Mouse (Mus musculus) B cell, adult (primary cell): ENCODE measurements around the gene Arxes1. TPM values are rescaled to one million over a fixed set of nuclear protein-coding genes. Genes with fewer than 3 reads are reported as not detected.

Source experiments
- total RNA-seq: library from RNA; stranded (reverse); gene quantifications from 4 replicates; pipeline ENCODE4 v1.2.4, GENCODE M21; 2023; ENCODE audit not compliant: inconsistent age

Arxes1 gene
- 0.45 TPM in 1 of 4 replicates, not detected in the others for total RNA-seq

DNA sequence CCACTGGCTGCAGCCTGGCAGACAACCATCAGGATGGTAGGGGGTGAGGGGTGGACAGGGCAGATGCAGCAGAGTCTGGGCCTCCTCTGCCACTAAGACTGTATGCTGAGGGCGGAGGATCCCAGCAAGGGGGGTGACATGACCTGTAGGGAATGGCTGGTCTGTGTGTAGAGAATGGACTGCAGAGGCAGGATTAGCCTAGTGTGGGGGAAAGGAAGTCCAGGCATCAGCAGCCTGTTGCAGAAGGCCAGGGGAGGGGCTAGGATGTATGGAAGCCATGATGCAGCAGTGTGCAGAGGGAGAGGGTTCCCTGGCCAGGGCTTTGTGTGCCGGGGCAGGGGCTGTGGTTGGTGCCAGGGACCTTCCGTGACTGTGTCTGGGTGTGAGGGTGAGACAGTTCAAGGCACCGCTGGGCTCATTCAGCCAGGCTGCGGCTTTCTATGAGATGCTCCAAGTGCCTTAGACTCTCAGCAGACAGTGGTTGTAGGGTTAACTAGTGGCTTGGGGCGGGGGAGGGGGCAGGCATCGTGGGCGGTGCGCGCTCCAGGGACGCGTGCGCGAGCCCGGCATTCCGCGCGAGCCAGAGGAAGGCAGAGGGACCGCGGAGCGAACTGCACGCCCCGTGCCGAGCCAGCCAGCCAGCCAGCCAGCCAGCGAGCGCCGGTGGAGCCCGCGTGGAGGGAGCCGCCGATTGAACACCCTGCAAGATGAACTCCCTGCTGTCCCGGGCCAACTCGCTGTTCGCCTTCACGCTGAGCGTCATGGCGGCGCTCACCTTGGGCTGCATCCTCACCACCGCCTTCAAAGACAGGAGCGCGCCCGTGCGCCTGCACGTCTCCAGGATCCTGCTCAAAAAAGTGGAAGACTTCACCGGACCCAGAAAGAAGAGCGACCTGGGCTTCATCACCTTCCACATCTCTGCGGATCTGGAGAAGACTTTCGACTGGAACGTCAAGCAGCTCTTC lies at the start of gene Arxes1:
TSS of gene Arxes1 (plus strand) at position 569 of the 965 bp plus-strand sequence.

DNA sequence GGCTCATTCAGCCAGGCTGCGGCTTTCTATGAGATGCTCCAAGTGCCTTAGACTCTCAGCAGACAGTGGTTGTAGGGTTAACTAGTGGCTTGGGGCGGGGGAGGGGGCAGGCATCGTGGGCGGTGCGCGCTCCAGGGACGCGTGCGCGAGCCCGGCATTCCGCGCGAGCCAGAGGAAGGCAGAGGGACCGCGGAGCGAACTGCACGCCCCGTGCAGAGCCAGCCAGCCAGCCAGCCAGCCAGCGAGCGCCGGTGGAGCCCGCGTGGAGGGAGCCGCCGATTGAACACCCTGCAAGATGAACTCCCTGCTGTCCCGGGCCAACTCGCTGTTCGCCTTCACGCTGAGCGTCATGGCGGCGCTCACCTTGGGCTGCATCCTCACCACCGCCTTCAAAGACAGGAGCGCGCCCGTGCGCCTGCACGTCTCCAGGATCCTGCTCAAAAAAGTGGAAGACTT lies 39.5 kb upstream of the Arxes1 start, which contains the start of gene Arxes2:
TSS of gene Arxes2 (plus strand) at position 161 of the 456 bp plus-strand sequence.

DNA sequence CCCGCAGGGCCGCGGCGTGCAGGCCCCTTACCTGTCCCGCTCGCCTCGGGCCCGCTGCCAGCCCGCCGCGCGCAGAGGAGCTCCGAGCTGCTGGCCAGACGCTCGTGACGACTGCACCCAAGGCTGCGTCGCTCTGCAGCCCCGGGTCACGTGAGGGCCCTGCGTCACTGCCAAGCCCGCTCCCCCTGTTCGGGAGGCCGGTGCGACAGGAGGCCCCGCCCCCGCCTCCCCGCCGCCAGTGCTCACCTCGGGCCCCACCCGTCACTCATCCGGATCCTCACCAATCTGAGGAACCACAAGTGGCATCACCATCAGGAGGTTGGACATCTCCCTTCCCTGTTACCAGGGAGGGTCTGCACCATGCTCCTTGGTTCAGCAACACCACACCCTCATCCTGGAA lies 34.9 kb downstream of the Arxes1 start, which contains the start of gene Bex2:
TSS of gene Bex2 (minus strand) at position 217 of the 400 bp plus-strand sequence.

Other genes with a start within 250 kb of the Arxes1 start
- 11.2 to 13.6 TPM (median 12.3 TPM) in 4 replicates for gene Bhlhb9, start 235.8 kb upstream of the Arxes1 start, total RNA-seq
- gene Gprasp2, start 194.3 kb upstream of the Arxes1 start, total RNA-seq, result 7.7 to 13.8 TPM (median 11.8 TPM) in 4 replicates
- gene Arxes2, start 39.5 kb upstream of the Arxes1 start, total RNA-seq, result 0.33 to 0.64 TPM in 2 of 4 replicates, not detected in the others
- gene Bex2, start 34.9 kb downstream of the Arxes1 start, total RNA-seq, result 0.60 to 0.64 TPM in 2 of 4 replicates, not detected in the others
- not detected in 4 replicates for gene Nxf3, start 51.9 kb downstream of the Arxes1 start, total RNA-seq
- 1.5 TPM in 1 of 4 replicates, not detected in the others for gene Bex4, start 105.6 kb downstream of the Arxes1 start, total RNA-seq
- gene Tceal8, start 139.0 kb downstream of the Arxes1 start, total RNA-seq, result 1.2 to 2.7 TPM (median 1.6 TPM) in 3 of 4 replicates, not detected in the other
- gene Tceal5, start 170.5 kb downstream of the Arxes1 start, total RNA-seq, result not detected in 4 replicates
- not detected in 4 replicates for gene Tceal7, start 181.4 kb downstream of the Arxes1 start, total RNA-seq
- 1.6 to 3.0 TPM (median 2.5 TPM) in 4 replicates for gene Bex1, start 182.1 kb downstream of the Arxes1 start, total RNA-seq
- gene Tceal9, start 211.7 kb downstream of the Arxes1 start, total RNA-seq, result 65.9 to 82.3 TPM (median 72.4 TPM) in 4 replicates
- 80.9 to 94.1 TPM (median 89.0 TPM) in 4 replicates for gene Bex3, start 236.9 kb downstream of the Arxes1 start, total RNA-seq